Mouse (Mus musculus): Measurements from ENCODE around the gene Usp5. TPM values are rescaled to one million over a fixed set of nuclear protein-coding genes. Genes with fewer than 3 reads are reported as not detected.

Usp5 gene
- polyA plus RNA-seq, 1 experiment from 2014 or later: 115 TPM

GRCm38 (mm10) chr6:124791911-124792310 is 37.4 kb downstream of the Usp5 start:
- Histone ChIP-seq H3K9ac (ENCODE audit: low read depth, low read length) (no peak overlapping the region), H3K4me1 (replicated peaks; ENCODE audit: control insufficient read depth, insufficient read depth, low read length) (peaks cover 5% of the 10 kb centered on the region; the same call in 1 of the 2 replicates)
- WGBS: 86% methylated on average over 3 of the region's 3 CpGs

DNA sequence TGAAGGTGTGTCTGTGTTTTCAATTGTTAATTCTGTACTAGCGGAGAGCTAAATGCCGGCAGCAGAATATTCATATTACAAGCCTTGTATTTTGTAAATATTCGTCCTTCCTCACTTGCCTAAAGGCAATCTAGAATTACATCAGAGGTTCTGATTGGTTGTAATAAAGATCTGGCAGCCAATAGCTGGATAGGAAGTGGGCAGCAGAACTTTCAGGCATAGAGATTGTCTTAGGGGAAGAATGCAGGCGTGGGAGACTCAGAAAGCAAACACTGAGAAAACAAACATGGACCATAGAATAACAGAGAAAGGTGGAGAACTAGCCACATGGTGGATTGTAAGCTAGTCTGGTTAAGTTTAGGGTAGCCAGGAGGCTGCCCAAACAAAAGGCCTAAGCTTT is 39.2 kb downstream of the Usp5 start:
- WGBS: 67% methylated on average over 4 of the region's 4 CpGs
- no peaks in the 10 kb centered on the region for H3K36me3 ChIP-seq (ENCODE audit: control insufficient read depth, insufficient read depth, low read length)

More at GRCm38 (mm10) chr6:124791911-124792310, 37.4 kb downstream of the Usp5 start:
- Histone ChIP-seq H3K36me3 (ENCODE audit: control insufficient read depth, insufficient read depth, low read length) (no peaks in the 10 kb centered on the region), H3K4me2 (no peak overlapping the region), H3K4me3 (ENCODE audit: low read depth, low read length) (no peak overlapping the region), H3K27me3 (replicated peaks; ENCODE audit: control insufficient read depth, insufficient read depth, low read length) (no peaks in the 10 kb centered on the region), H3K9me3 (ENCODE audit: control insufficient read depth, low read length) (no peaks in the 10 kb centered on the region), H3K27ac (ENCODE audit: low read depth, low read length) (no peak overlapping the region)
- ATAC-seq (replicated peaks; ENCODE audit: low FRiP score): no peak
- no peak for DNase-seq (ENCODE audit: low spot score)

GRCm38 (mm10) chr6:124789519-124789918 is 39.8 kb downstream of the Usp5 start:
- H3K4me1 ChIP-seq (replicated peaks; ENCODE audit: control insufficient read depth, insufficient read depth, low read length): no peaks in the 10 kb centered on the region; the same call in 1 of the 2 replicates
- no peaks in the 10 kb centered on the region for H3K36me3 ChIP-seq (ENCODE audit: control insufficient read depth, insufficient read depth, low read length)
- no peak overlapping the region for H3K4me3 ChIP-seq (ENCODE audit: low read depth, low read length)
- WGBS: 88% methylated on average over 4 of the region's 4 CpGs
- no peak overlapping the region for H3K27ac ChIP-seq (ENCODE audit: low read depth, low read length)
- no peak for DNase-seq (ENCODE audit: low spot score)
- no peak overlapping the region for H3K9ac ChIP-seq (ENCODE audit: low read depth, low read length)
- H3K27me3 ChIP-seq (replicated peaks; ENCODE audit: control insufficient read depth, insufficient read depth, low read length): no peaks in the 10 kb centered on the region
- H3K4me2 ChIP-seq: no peak overlapping the region
- ATAC-seq (replicated peaks; ENCODE audit: low FRiP score): no peak
- no peaks in the 10 kb centered on the region for H3K9me3 ChIP-seq (ENCODE audit: control insufficient read depth, low read length)

More for the DNA sequence above, 39.2 kb downstream of the Usp5 start:
- Histone ChIP-seq H3K4me3 (ENCODE audit: low read depth, low read length) (no peak overlapping the region), H3K4me2 (no peak overlapping the region), H3K9me3 (ENCODE audit: control insufficient read depth, low read length) (no peaks in the 10 kb centered on the region), H3K4me1 (replicated peaks; ENCODE audit: control insufficient read depth, insufficient read depth, low read length) (no peaks in the 10 kb centered on the region; the same call in 1 of the 2 replicates), H3K27me3 (replicated peaks; ENCODE audit: control insufficient read depth, insufficient read depth, low read length) (no peaks in the 10 kb centered on the region), H3K9ac (ENCODE audit: low read depth, low read length) (no peak overlapping the region), H3K27ac (ENCODE audit: low read depth, low read length) (no peak overlapping the region)
- DNase-seq (ENCODE audit: low spot score) (no peak), ATAC-seq (replicated peaks; ENCODE audit: low FRiP score) (no peak)

GRCm38 (mm10) chr6:124787722-124788121 is 41.6 kb downstream of the Usp5 start:
- ATAC-seq (replicated peaks; ENCODE audit: low FRiP score) (no peak), DNase-seq (ENCODE audit: low spot score) (no peak)
- no peak overlapping the region for H3K4me3 ChIP-seq (ENCODE audit: low read depth, low read length)
- no peak overlapping the region for H3K27ac ChIP-seq (ENCODE audit: low read depth, low read length)
- 77% methylated on average over 10 of the region's 10 CpGs for WGBS
- H3K9ac ChIP-seq (ENCODE audit: low read depth, low read length): no peak overlapping the region
- H3K36me3 ChIP-seq (ENCODE audit: control insufficient read depth, insufficient read depth, low read length): no peaks in the 10 kb centered on the region
- no peaks in the 10 kb centered on the region; the same call in 1 of the 2 replicates for H3K4me1 ChIP-seq (replicated peaks; ENCODE audit: control insufficient read depth, insufficient read depth, low read length)
- no peak overlapping the region for H3K4me2 ChIP-seq
- no peaks in the 10 kb centered on the region for H3K27me3 ChIP-seq (replicated peaks; ENCODE audit: control insufficient read depth, insufficient read depth, low read length)
- H3K9me3 ChIP-seq (ENCODE audit: control insufficient read depth, low read length): no peaks in the 10 kb centered on the region

DNA sequence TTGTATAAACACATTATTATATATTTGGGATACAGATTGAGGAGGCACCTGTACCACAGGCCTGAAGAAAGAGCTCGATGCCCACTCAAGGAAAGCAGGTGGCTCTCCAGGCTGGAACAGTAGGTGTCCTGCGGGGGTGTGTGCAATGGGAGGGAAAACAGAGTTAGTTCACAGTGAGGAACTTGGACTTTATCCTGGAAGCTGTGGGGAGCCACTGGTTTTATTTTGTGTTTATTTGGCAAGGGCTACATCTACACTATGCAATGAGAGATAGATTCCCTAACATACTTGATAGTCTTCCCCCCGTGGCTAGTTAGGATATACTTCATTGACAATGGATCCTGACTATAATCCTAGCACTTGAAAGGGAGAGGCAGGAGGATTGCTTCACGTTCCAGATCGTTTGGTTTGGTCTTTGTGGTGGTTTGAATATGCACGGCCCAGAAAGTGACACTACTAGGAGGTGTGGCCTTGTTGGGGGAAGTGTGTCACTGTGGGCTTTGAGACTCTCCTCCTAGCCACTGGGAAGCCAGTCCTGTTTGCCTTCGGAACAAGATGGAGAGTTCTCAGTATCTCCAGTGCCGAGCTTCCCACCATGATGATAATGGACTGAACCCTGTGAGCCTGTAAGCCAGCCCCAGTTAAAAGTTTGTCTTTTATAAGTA is 42.4 kb downstream of the Usp5 start:
- no peak for DNase-seq (ENCODE audit: low spot score)
- no peak overlapping the region for H3K27ac ChIP-seq (ENCODE audit: low read depth, low read length)
- no peak overlapping the region for H3K4me3 ChIP-seq (ENCODE audit: low read depth, low read length)
- WGBS: 47% methylated on average over 8 of the region's 8 CpGs
- H3K27me3 ChIP-seq (replicated peaks; ENCODE audit: control insufficient read depth, insufficient read depth, low read length): no peaks in the 10 kb centered on the region
- no peaks in the 10 kb centered on the region for H3K9me3 ChIP-seq (ENCODE audit: control insufficient read depth, low read length)
- no peak overlapping the region for H3K4me2 ChIP-seq
- no peaks in the 10 kb centered on the region; the same call in 1 of the 2 replicates for H3K4me1 ChIP-seq (replicated peaks; ENCODE audit: control insufficient read depth, insufficient read depth, low read length)
- no peaks in the 10 kb centered on the region for H3K36me3 ChIP-seq (ENCODE audit: control insufficient read depth, insufficient read depth, low read length)
- H3K9ac ChIP-seq (ENCODE audit: low read depth, low read length): no peak overlapping the region
- ATAC-seq (replicated peaks; ENCODE audit: low FRiP score): no peak

DNA sequence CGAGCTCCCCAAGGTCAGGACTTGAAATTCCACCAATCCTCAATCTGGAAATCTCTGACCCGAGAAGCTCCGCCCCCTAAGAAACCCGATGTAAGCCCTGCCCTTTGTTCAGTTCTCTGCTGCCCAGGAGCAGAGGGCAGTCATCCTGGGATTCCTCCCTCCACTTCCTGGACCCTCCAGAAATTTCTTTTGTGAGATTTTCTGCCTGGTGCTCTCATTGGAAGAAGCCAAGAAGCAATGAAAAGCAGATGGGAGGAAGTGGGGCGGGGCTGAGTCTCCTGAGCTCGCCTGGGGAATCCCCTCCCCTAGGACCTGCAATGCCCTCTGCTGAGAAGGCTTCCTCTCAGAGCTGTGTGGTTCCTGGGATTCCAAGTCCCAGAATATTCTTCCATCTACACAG is 46.8 kb downstream of the Usp5 start:
- ATAC-seq (replicated peaks; ENCODE audit: low FRiP score) (no peak), DNase-seq (ENCODE audit: low spot score) (no peak)
- Histone ChIP-seq H3K4me3 (ENCODE audit: low read depth, low read length) (peak overlapping the region; percentile 23), H3K4me2 (peak overlapping the region; percentile 39; the same call in 1 of the 2 replicates), H3K4me1 (replicated peaks; ENCODE audit: control insufficient read depth, insufficient read depth, low read length) (no peaks in the 10 kb centered on the region), H3K27ac (ENCODE audit: low read depth, low read length) (no peak overlapping the region), H3K36me3 (ENCODE audit: control insufficient read depth, insufficient read depth, low read length) (no peaks in the 10 kb centered on the region), H3K9me3 (ENCODE audit: control insufficient read depth, low read length) (no peaks in the 10 kb centered on the region), H3K9ac (ENCODE audit: low read depth, low read length) (no peak overlapping the region), H3K27me3 (replicated peaks; ENCODE audit: control insufficient read depth, insufficient read depth, low read length) (peaks cover 32% of the 10 kb centered on the region)
- WGBS: 22% methylated on average over 6 of the region's 6 CpGs

DNA sequence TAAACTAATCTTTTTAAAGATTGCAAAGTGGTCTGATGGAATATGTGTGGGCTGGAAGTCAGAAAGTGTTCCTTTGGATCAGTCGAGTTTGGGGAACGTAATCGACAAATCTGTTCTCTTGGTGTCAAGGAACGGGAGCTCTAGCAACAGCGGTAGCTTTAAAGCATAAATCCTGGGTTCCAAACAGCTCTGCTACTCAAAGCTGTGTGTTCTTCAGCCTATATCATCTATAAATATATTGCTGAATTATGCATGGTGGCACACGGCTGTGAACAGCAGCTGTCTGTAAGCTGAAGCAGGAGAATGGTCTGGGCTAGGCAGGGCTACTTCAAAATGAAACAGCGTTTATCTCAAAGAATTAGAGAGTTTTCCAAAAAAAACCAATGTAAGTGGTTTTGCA is 48.4 kb downstream of the Usp5 start:
- Histone ChIP-seq H3K27ac (ENCODE audit: low read depth, low read length) (no peak overlapping the region), H3K27me3 (replicated peaks; ENCODE audit: control insufficient read depth, insufficient read depth, low read length) (peaks cover 32% of the 10 kb centered on the region), H3K4me3 (ENCODE audit: low read depth, low read length) (no peak overlapping the region), H3K9ac (ENCODE audit: low read depth, low read length) (no peak overlapping the region), H3K36me3 (ENCODE audit: control insufficient read depth, insufficient read depth, low read length) (no peaks in the 10 kb centered on the region), H3K4me2 (no peak overlapping the region), H3K4me1 (replicated peaks; ENCODE audit: control insufficient read depth, insufficient read depth, low read length) (no peaks in the 10 kb centered on the region), H3K9me3 (ENCODE audit: control insufficient read depth, low read length) (no peaks in the 10 kb centered on the region)
- DNase-seq (ENCODE audit: low spot score): no peak
- WGBS: 85% methylated on average over 7 of the region's 7 CpGs
- no peak for ATAC-seq (replicated peaks; ENCODE audit: low FRiP score)

- 10% methylated on average over 10 of the region's 10 CpGs for WGBS
Observed at GRCm38 (mm10) chr6:124779984-124780416, 49.3 kb downstream of the Usp5 start.

More at GRCm38 (mm10) chr6:124779984-124780416, 49.3 kb downstream of the Usp5 start:
- no peak for DNase-seq (ENCODE audit: low spot score)
- Histone ChIP-seq H3K9me3 (ENCODE audit: control insufficient read depth, low read length) (no peaks in the 10 kb centered on the region), H3K9ac (ENCODE audit: low read depth, low read length) (no peak overlapping the region), H3K4me3 (ENCODE audit: low read depth, low read length) (peak overlapping the region; percentile 41), H3K27ac (ENCODE audit: low read depth, low read length) (no peak overlapping the region), H3K36me3 (ENCODE audit: control insufficient read depth, insufficient read depth, low read length) (no peaks in the 10 kb centered on the region), H3K27me3 (replicated peaks; ENCODE audit: control insufficient read depth, insufficient read depth, low read length) (peaks cover 32% of the 10 kb centered on the region), H3K4me2 (peak overlapping the region; percentile 66), H3K4me1 (replicated peaks; ENCODE audit: control insufficient read depth, insufficient read depth, low read length) (no peaks in the 10 kb centered on the region)
- no peak for ATAC-seq (replicated peaks; ENCODE audit: low FRiP score)
